Mouse (Mus musculus): Measurements from ENCODE around the gene Gse1. TPM values are rescaled to one million over a fixed set of nuclear protein-coding genes. Genes with fewer than 3 reads are reported as not detected.
A peak's percentile ranks its signal among the peaks of the same experiment; 100 is the strongest.

Gene Gse1
- polyA plus RNA-seq, 1 experiment from 2014 or later, result 6.4 TPM

- TF ChIP-seq CTCF (IDR thresholded peaks at IDR 0.05; ENCODE audit: low read depth), result no peak
- H3K27me3 ChIP-seq (replicated peaks; ENCODE audit: control insufficient read depth, insufficient read depth, low read length), result 0 out of 2 replicates have a peak, but pooled peaks cover 5% of the 10 kb centered on the region
- no peak overlapping the region for H3K27ac ChIP-seq (ENCODE audit: low read depth, low read length)
- ATAC-seq, result no peak
- no peaks in the 10 kb centered on the region for H3K4me1 ChIP-seq (replicated peaks; ENCODE audit: control insufficient read depth, insufficient read depth, low read length)
- WGBS, result 29% methylated on average over 24 of the region's 24 CpGs
- H3K36me3 ChIP-seq (ENCODE audit: control insufficient read depth, insufficient read depth), result no peaks in the 10 kb centered on the region
- H3K9ac ChIP-seq (ENCODE audit: low read depth, low read length), result no peak overlapping the region
- no peaks in the 10 kb centered on the region for H3K9me3 ChIP-seq (ENCODE audit: control insufficient read depth)
- H3K4me3 ChIP-seq (ENCODE audit: low read depth, low read length), result no peak overlapping the region
- peak overlapping the region; percentile 35 for H3K4me2 ChIP-seq (replicated peaks; ENCODE audit: low read depth)
These were observed 370.3 kb downstream of the Gse1 start for GRCm38 (mm10) chr8:120598579-120598978.

- H3K9ac ChIP-seq (ENCODE audit: low read depth, low read length), result no peak overlapping the region
- H3K36me3 ChIP-seq (ENCODE audit: control insufficient read depth, insufficient read depth), result no peaks in the 10 kb centered on the region
- H3K4me1 ChIP-seq (replicated peaks; ENCODE audit: control insufficient read depth, insufficient read depth, low read length), result no peaks in the 10 kb centered on the region
- H3K9me3 ChIP-seq (ENCODE audit: control insufficient read depth), result no peaks in the 10 kb centered on the region
- H3K4me2 ChIP-seq (replicated peaks; ENCODE audit: low read depth), result no peak overlapping the region
- 52% methylated on average over 7 of the region's 7 CpGs for WGBS
- H3K27ac ChIP-seq (ENCODE audit: low read depth, low read length), result no peak overlapping the region
- no peak for ATAC-seq
- H3K4me3 ChIP-seq (ENCODE audit: low read depth, low read length), result no peak overlapping the region
- peak; percentile 80 for TF ChIP-seq CTCF (IDR thresholded peaks at IDR 0.05; ENCODE audit: low read depth)
- 0 out of 2 replicates have a peak, but pooled peaks cover 5% of the 10 kb centered on the region for H3K27me3 ChIP-seq (replicated peaks; ENCODE audit: control insufficient read depth, insufficient read depth, low read length)
These were observed 371.2 kb downstream of the Gse1 start for GRCm38 (mm10) chr8:120599504-120599903.

- no peak for ATAC-seq
- WGBS, result 62% methylated on average over 6 of the region's 6 CpGs
- no peak overlapping the region for H3K4me3 ChIP-seq (ENCODE audit: low read depth, low read length)
- no peak overlapping the region for H3K27ac ChIP-seq (ENCODE audit: low read depth, low read length)
- no peak overlapping the region for H3K9ac ChIP-seq (ENCODE audit: low read depth, low read length)
- no peaks in the 10 kb centered on the region for H3K4me1 ChIP-seq (replicated peaks; ENCODE audit: control insufficient read depth, insufficient read depth, low read length)
- H3K9me3 ChIP-seq (ENCODE audit: control insufficient read depth), result no peaks in the 10 kb centered on the region
- TF ChIP-seq CTCF (IDR thresholded peaks at IDR 0.05; ENCODE audit: low read depth), result no peak
- no peak overlapping the region for H3K4me2 ChIP-seq (replicated peaks; ENCODE audit: low read depth)
- H3K27me3 ChIP-seq (replicated peaks; ENCODE audit: control insufficient read depth, insufficient read depth, low read length), result 0 out of 2 replicates have a peak, but pooled peaks cover 5% of the 10 kb centered on the region
- no peaks in the 10 kb centered on the region for H3K36me3 ChIP-seq (ENCODE audit: control insufficient read depth, insufficient read depth)
These were observed 374.4 kb downstream of the Gse1 start for GRCm38 (mm10) chr8:120602672-120603071.

- Histone ChIP-seq H3K27ac (ENCODE audit: low read depth, low read length) (no peak overlapping the region), H3K36me3 (ENCODE audit: control insufficient read depth, insufficient read depth) (no peaks in the 10 kb centered on the region)
- TF ChIP-seq CTCF (IDR thresholded peaks at IDR 0.05; ENCODE audit: low read depth), result no peak
These were observed 379.2 kb downstream of the Gse1 start for GRCm38 (mm10) chr8:120607460-120607859.

GRCm38 (mm10) chr8:120607885-120608284 is 379.6 kb downstream of the Gse1 start:
- 10% methylated on average over 7 of the region's 7 CpGs for WGBS
- no peaks in the 10 kb centered on the region for H3K27me3 ChIP-seq (replicated peaks; ENCODE audit: control insufficient read depth, insufficient read depth, low read length)
- peak overlapping the region; percentile 21 for H3K4me2 ChIP-seq (replicated peaks; ENCODE audit: low read depth)
- peak; percentile 91 for TF ChIP-seq CTCF (IDR thresholded peaks at IDR 0.05; ENCODE audit: low read depth)
- ATAC-seq, result no peak
- H3K4me3 ChIP-seq (ENCODE audit: low read depth, low read length), result no peak overlapping the region
- H3K27ac ChIP-seq (ENCODE audit: low read depth, low read length), result no peak overlapping the region
- H3K36me3 ChIP-seq (ENCODE audit: control insufficient read depth, insufficient read depth), result no peaks in the 10 kb centered on the region
- H3K4me1 ChIP-seq (replicated peaks; ENCODE audit: control insufficient read depth, insufficient read depth, low read length), result no peaks in the 10 kb centered on the region
- no peaks in the 10 kb centered on the region for H3K9me3 ChIP-seq (ENCODE audit: control insufficient read depth)
- no peak overlapping the region for H3K9ac ChIP-seq (ENCODE audit: low read depth, low read length)

More at GRCm38 (mm10) chr8:120607460-120607859, 379.2 kb downstream of the Gse1 start:
- Histone ChIP-seq H3K4me1 (replicated peaks; ENCODE audit: control insufficient read depth, insufficient read depth, low read length) (no peaks in the 10 kb centered on the region), H3K4me3 (ENCODE audit: low read depth, low read length) (no peak overlapping the region), H3K9ac (ENCODE audit: low read depth, low read length) (no peak overlapping the region), H3K4me2 (replicated peaks; ENCODE audit: low read depth) (peak overlapping the region; percentile 21; the same call in 1 of the 2 replicates), H3K9me3 (ENCODE audit: control insufficient read depth) (no peaks in the 10 kb centered on the region), H3K27me3 (replicated peaks; ENCODE audit: control insufficient read depth, insufficient read depth, low read length) (no peaks in the 10 kb centered on the region)
- no peak for ATAC-seq
- 81% methylated on average over 9 of the region's 9 CpGs for WGBS

DNA sequence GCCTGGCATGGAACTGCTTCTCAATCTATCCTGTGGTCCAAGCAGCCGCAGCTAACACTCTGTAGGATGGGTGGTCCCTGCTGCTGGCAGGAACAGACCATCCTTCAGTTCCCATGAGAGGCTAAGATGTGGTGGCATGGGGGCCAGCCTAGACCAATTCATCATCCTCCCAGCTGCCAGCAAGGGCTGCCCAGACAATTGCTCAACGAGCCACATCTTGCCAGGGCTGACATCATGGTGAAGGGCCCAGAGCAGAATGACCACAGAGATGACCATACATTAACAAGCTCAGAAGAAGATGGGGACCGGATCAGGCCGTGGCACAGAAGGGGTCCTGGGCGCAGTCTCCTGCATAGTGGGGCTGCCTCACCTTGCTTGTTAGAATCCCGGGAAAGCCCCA is 382.6 kb downstream of the Gse1 start:
- Histone ChIP-seq H3K36me3 (ENCODE audit: control insufficient read depth, insufficient read depth) (no peaks in the 10 kb centered on the region), H3K27me3 (replicated peaks; ENCODE audit: control insufficient read depth, insufficient read depth, low read length) (no peaks in the 10 kb centered on the region), H3K27ac (ENCODE audit: low read depth, low read length) (no peak overlapping the region), H3K9ac (ENCODE audit: low read depth, low read length) (no peak overlapping the region), H3K9me3 (ENCODE audit: control insufficient read depth) (no peaks in the 10 kb centered on the region), H3K4me1 (replicated peaks; ENCODE audit: control insufficient read depth, insufficient read depth, low read length) (no peaks in the 10 kb centered on the region), H3K4me2 (replicated peaks; ENCODE audit: low read depth) (no peak overlapping the region), H3K4me3 (ENCODE audit: low read depth, low read length) (no peak overlapping the region)
- ATAC-seq, result no peak
- WGBS, result 81% methylated on average over 6 of the region's 6 CpGs
- TF ChIP-seq CTCF (IDR thresholded peaks at IDR 0.05; ENCODE audit: low read depth), result no peak

- H3K27ac ChIP-seq (ENCODE audit: low read depth, low read length), result no peak overlapping the region
- no peak overlapping the region for H3K4me2 ChIP-seq (replicated peaks; ENCODE audit: low read depth)
- no peak overlapping the region for H3K9ac ChIP-seq (ENCODE audit: low read depth, low read length)
- TF ChIP-seq CTCF (IDR thresholded peaks at IDR 0.05; ENCODE audit: low read depth), result 0 out of 2 replicates have a peak, but pooled peaks have one; percentile 16
- H3K4me3 ChIP-seq (ENCODE audit: low read depth, low read length), result no peak overlapping the region
- no peak for ATAC-seq
- no peaks in the 10 kb centered on the region for H3K36me3 ChIP-seq (ENCODE audit: control insufficient read depth, insufficient read depth)
- no peaks in the 10 kb centered on the region for H3K4me1 ChIP-seq (replicated peaks; ENCODE audit: control insufficient read depth, insufficient read depth, low read length)
- WGBS, result 92% methylated on average over 3 of the region's 3 CpGs
- H3K27me3 ChIP-seq (replicated peaks; ENCODE audit: control insufficient read depth, insufficient read depth, low read length), result no peaks in the 10 kb centered on the region
- H3K9me3 ChIP-seq (ENCODE audit: control insufficient read depth), result no peaks in the 10 kb centered on the region
These were observed 386.2 kb downstream of the Gse1 start for GRCm38 (mm10) chr8:120614491-120614890.
